Mouse (Mus musculus): ENCODE results near the gene Fam185a.

Fam185a gene

DNA sequence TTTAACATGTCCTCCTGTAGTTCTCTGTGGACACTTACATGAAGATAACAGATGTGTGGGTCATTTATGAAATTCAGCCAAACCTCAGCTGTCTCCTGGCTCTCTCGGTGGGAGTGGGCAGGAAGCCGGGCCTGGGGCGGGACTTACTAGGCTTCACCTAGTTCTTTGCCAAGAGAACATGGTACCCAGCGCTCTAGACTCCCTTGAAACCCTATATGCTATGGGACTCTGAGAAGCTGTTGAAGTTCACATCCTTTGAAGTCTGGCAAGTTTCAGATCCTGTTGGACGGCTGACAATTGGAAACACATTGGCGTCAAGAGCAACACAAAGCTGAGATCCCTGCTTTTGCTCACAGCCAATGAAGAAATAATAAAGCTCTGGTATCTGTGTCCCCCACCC lies 71.6 kb downstream of the Fam185a start:
- no peak for DNase-seq

DNA sequence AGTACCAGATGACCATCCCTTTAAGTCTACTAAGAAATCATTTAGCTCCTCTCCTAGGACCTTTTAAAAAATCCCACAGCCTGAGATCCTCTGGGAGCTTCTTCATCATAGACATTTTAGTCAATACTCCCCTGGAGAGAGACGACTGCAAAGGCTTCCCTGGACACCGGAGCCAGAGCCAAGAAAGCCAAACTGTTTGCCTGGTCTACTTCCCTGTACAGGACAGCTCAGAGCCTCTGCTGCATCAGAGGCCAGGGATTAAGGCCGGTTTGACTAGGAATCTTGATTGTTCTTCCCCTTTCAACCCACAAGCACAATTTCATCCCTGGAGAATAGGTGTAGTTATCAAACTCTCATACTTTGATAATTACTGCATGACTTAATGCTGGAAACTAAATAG lies 72.1 kb downstream of the Fam185a start:
- no peak for DNase-seq

DNA sequence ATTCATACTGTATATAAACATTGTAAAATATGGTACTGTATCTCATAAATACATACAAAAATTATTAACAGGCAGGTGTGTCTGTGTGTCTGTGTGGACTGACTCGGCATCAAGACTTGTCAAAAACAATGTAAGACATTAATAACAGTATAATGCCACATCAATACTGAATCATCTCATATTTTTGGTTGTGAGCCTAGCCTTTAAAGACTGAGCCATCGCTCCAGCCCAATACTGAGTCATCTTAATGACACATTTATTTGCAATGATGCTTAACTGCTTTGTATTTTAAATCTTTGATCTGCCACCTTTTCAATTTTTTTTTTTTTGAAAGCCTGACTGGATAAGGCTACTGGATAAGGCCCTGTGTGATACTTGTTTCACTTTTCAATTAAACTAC lies 73.7 kb downstream of the Fam185a start:
- DNase-seq: no peak

GRCm38 (mm10) chr5:21498925-21499324 lies 74.2 kb downstream of the Fam185a start:
- no peak for DNase-seq

- DNase-seq: no peak
Observed at GRCm38 (mm10) chr5:21500133-21500532, 75.4 kb downstream of the Fam185a start.

DNA sequence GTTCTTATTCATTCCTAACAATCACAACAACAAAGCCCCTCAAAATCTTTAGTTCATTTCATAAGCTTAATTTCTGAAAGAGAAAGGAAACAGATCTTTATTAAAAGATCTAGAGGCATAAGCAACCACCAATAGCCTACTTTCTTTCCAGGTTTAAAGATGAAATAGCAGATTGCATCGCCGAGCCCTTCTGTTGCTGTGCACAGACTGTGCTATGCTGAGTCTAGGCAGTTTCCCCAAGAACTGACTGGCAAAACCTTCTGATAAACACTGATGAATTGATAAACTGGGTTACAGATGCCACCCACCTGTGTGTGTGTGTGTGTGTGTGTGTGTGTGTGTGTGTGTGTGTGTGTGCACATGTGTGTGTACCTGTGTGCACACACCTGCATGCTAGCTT lies 76.2 kb downstream of the Fam185a start:
- no peak for DNase-seq

GRCm38 (mm10) chr5:21502936-21503610 lies 78.3 kb downstream of the Fam185a start:
- DNase-seq: no peak

- no peak for DNase-seq
Observed at GRCm38 (mm10) chr5:21505159-21505558, 80.4 kb downstream of the Fam185a start.

- DNase-seq: no peak
Observed at GRCm38 (mm10) chr5:21506887-21507286, 82.1 kb downstream of the Fam185a start.

- DNase-seq: no peak
Observed at GRCm38 (mm10) chr5:21509801-21510200, 85.0 kb downstream of the Fam185a start.

- no peak for DNase-seq
Observed at GRCm38 (mm10) chr5:21513363-21513762, 88.6 kb downstream of the Fam185a start.

DNA sequence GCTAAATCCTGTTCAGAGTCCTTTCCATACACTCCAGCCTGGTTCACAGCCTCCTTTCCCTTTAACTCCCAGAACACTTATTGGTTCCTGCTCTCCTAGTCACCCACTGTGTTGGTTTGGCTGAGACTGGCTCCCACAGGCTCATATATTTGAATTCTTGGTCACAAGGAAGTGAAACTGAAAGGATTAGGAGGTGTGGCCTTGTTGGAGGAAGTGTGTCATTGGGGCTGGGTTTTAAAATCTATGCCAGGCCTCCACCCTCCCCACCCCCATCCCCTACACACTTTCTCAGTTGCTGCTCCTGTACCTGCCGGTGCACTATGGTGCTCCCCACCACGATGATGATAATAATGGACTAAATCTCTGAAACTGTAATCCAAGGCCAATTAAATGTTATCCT lies 92.8 kb downstream of the Fam185a start:
- no peak for DNase-seq

GRCm38 (mm10) chr5:21518207-21518606 lies 93.4 kb downstream of the Fam185a start:
- DNase-seq: no peak

DNA sequence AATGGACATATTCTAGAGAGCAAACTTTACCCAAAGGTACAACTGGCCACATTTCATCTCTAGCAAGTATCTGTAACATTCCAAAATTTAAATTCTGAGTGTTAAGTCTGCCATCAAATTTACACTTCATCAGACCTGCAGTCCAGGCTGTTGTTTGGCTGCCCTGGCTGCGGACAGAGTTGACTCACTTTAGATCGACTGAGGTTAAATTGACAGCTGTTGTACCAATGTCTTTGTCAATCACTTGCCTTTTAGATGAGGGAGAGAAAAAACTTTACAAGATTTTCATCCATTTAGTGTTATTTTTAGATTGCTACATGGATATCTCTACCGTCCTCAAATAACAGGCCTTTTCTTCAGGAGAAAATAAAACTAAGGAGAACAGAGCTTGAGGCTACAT lies 94.4 kb downstream of the Fam185a start:
- no peak for DNase-seq

DNA sequence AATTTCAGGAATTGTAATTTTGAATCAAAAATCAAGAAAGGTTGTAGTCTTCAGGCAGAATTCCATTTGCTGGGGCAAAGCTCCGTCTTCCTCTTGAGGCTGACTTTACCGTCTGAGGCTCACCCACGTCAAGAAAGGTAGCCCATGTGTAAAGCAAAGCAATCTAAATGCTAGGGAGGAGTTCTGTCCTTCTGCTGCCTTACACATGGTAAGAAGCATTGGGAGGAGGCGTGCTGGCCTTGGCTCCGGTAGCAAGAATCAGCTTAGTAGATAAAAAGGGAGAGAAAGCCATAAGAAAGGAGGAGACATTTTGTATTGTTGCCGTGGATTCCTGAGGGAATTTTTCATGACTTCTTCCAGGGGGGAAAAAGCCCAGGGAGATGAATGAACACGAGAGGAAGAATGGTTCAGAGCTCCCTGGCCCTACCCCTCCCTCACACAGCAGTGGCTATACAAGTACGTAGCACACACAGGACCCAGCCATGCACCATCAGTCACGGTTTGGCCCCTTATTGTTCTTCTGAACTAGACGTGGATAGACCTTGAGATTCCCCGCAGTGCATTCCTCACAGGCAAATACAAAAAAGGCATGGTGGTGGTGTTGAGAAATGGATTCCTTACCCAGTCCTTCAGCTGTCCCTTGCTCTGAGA lies 102.2 kb downstream of the Fam185a start:
- no peak for DNase-seq

- no peak for DNase-seq
Observed at GRCm38 (mm10) chr5:21527488-21527911, 102.7 kb downstream of the Fam185a start.

DNA sequence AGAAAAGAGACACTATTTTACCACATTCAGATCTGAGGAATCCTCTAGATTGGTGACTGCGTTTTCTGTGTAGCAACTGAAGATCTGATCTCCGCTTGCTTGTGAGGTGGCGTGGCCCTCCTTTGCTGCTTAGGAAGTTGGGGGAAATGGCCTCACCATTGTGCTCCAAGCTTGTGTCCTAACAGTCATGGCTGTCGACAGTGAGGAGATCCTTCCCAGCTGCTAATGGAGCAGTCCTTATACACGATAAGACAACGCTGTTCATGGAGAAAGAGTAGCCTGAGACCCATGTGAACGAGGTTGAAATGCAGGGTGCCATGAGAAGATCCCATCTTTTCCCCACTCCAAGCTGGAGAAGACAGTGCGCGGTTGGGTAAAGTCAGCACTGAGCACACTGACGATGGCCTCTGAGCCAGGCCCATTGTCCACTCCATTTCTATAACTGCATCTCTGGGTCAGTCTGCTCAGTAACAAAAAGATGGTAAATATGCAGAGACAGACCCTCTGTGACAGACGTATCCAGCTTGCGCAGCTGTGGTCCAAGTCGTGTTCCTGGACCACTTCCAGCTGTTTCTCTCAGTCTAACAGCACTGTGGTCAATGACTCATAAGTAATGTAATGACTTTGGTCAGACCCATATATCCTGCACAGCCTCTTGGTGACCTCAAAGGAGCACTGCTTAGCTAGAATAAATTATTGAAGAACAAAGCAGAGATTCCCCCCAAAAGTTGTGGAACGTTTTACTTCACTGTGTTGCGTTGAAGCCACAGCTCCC lies 103.5 kb downstream of the Fam185a start:
- peak; percentile 18 to 36 for DNase-seq

DNA sequence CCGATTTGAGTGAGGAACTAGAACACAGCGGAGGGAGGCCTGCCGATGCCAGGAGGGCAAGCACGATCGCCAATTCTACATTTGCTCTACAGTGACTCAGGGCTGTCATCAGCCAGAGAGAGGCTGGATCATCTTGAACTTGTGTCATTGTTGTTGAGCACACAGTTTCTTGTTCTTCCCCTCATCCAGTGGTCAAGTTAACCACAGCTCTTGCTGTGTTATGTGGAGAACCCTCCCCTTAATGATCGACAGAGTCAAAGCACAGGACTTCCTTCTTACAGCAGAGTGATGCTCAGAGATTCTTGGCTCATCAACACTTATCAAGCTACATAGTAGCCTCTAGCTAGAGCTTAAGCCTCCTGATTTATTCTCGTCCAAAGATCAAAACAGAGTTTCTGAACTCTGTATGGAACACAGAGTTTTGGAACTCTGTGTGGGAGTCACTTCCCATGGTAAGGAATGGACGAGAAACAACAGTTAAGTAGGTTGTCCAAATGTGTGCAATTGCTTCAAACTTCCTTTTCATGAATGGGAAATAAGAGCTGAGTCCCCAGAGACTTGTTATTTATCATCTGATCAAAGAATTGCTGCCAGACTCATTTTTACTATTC lies 104.5 kb downstream of the Fam185a start:
- no peak for DNase-seq
